In the genomic region with DNA sequence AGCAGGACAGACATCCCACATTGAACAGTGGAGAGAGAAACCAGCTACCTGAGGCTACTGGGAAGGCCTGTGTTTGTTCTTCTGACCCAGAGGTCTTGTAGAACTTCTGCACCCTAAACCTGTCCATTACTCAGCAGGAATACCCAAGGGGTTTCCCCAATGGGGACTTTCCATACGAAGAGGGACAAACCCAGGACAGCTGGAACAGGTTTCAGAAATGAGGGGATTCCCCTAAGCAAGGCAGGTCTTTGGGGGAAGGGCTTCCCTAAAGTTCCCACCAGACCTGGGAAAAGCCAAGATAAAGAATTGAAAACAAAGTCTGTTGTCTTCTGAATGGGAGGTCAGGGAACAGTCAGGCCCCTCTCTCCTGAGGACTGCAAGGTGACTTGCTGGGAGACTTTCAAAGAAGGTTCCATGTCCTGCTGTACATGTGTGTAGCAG, we compare ENCODE assay signal across 19 mouse cellular contexts. TPM values are rescaled to one million over a fixed set of nuclear protein-coding genes. Genes with fewer than 3 reads are reported as not detected.
A peak's percentile ranks its signal among the peaks of the same experiment; 100 is the strongest.
DNase-seq lines count a peak whose midpoint lies in the region; ATAC-seq lines count a peak whose summit lies in the region.
"Had no signal": no experiment of that assay in that cellular context is flagged by ENCODE, and none has a peak within 500 bp of the region (broad histone marks: within the 10 kb centered on the region; RNA-seq: fewer than 3 reads in every experiment).

No protein-coding gene starts in this region.

- DNase-seq in liver, embryonic 11.5 days (ENCODE audit: low spot score) = no peak
- peak; percentile 78 for DNase-seq in CD4-positive helper T cell, adult 2 months (ENCODE audit: low read depth, low spot score)
- peak; percentile 47 for DNase-seq in T-cell, adult 2 months (ENCODE audit: low spot score)
- DNase-seq in layer of hippocampus, adult 8-10 months (ENCODE audit: low spot score in 2 of 2) = no peak
- DNase-seq: cerebellum, adult 11-12 months; gastrocnemius, postnatal 25 days; lung, embryonic 14.5 days; right cerebral cortex, postnatal 14 days had no signal

- no peak for ATAC-seq in liver, embryonic 12.5 days
- ATAC-seq in liver, embryonic 11.5 days (replicated peaks; ENCODE audit: low FRiP score) = no peak
- no peak for ATAC-seq in forebrain, embryonic 16.5 days
- ATAC-seq: forebrain, embryonic 14.5 days; hindbrain, postnatal 0 days had no signal

- peaks cover 1% of the 10 kb centered on the region; the same call in 1 of the 2 replicates for H3K79me2 ChIP-seq in macrophage (ENCODE audit: inconsistent target)

- H3K4me3 ChIP-seq in liver, embryonic 12.5 days = no peak overlapping the region
- no peak overlapping the region for H3K4me3 ChIP-seq in liver, embryonic 11.5 days (ENCODE audit: low read depth, low read length)
- no peak overlapping the region for H3K4me3 ChIP-seq in macrophage (ENCODE audit: inconsistent target)
- H3K4me3 ChIP-seq in forebrain, embryonic 16.5 days (replicated peaks; ENCODE audit: low read length) = no peak overlapping the region
- H3K4me3 ChIP-seq: embryonic facial prominence, embryonic 15.5 days; limb, embryonic 10.5 days; midbrain, embryonic 12.5 days; myocyte; stomach, embryonic 15.5 days had no signal

- H3K4me2 ChIP-seq in liver, embryonic 12.5 days = no peak overlapping the region
- H3K4me2 ChIP-seq in liver, embryonic 11.5 days = no peak overlapping the region
- no peak overlapping the region for H3K4me2 ChIP-seq in forebrain, embryonic 16.5 days (ENCODE audit: low read length)
- H3K4me2 ChIP-seq: embryonic facial prominence, embryonic 15.5 days; lung, embryonic 14.5 days; midbrain, embryonic 12.5 days; stomach, embryonic 15.5 days had no signal

- peak overlapping the region; percentile 43; the same call in 1 of the 2 replicates for H3K27ac ChIP-seq in liver, embryonic 12.5 days
- no peak overlapping the region for H3K27ac ChIP-seq in liver, embryonic 11.5 days (ENCODE audit: low read depth, low read length)
- H3K27ac ChIP-seq in macrophage = peak overlapping the region; percentile 52
- no peak overlapping the region for H3K27ac ChIP-seq in forebrain, embryonic 16.5 days (ENCODE audit: low read length)
- H3K27ac ChIP-seq: embryonic facial prominence, embryonic 15.5 days; hindbrain, postnatal 0 days; limb, embryonic 10.5 days; midbrain, embryonic 12.5 days had no signal

- peaks cover 37% of the 10 kb centered on the region for H3K36me3 ChIP-seq in liver, embryonic 12.5 days
- H3K36me3 ChIP-seq in liver, embryonic 11.5 days (ENCODE audit: control insufficient read depth, insufficient read depth, low read length) = peaks cover 18% of the 10 kb centered on the region
- peaks cover 32% of the 10 kb centered on the region for H3K36me3 ChIP-seq in macrophage (ENCODE audit: inconsistent target)
- peaks cover 19% of the 10 kb centered on the region for H3K36me3 ChIP-seq in forebrain, embryonic 16.5 days (ENCODE audit: control insufficient read depth, insufficient read depth)

- WGBS in liver, embryonic 12.5 days (ENCODE audit: insufficient replicate concordance) = 64% methylated on average over 1 of the region's 1 CpGs
- WGBS in liver, embryonic 11.5 days = 46% methylated on average over 1 of the region's 1 CpGs
- WGBS in macrophage (ENCODE audit: missing documents) = 20% methylated on average over 1 of the region's 1 CpGs
- WGBS in forebrain, embryonic 16.5 days = 88% methylated on average over 1 of the region's 1 CpGs

- no peak overlapping the region for H3K9ac ChIP-seq in liver, embryonic 12.5 days
- H3K9ac ChIP-seq in liver, embryonic 11.5 days (ENCODE audit: low read depth, low read length) = no peak overlapping the region; the same call in 1 of the 2 replicates
- H3K9ac ChIP-seq in forebrain, embryonic 16.5 days (replicated peaks; ENCODE audit: low read depth, low read length) = no peak overlapping the region
- H3K9ac ChIP-seq: embryonic facial prominence, embryonic 15.5 days; lung, embryonic 14.5 days; midbrain, embryonic 12.5 days; stomach, embryonic 15.5 days had no signal

- H3K9me3 ChIP-seq in liver, embryonic 12.5 days (replicated peaks) = no peaks in the 10 kb centered on the region
- no peaks in the 10 kb centered on the region for H3K9me3 ChIP-seq in liver, embryonic 11.5 days (ENCODE audit: control insufficient read depth, low read length)
- H3K9me3 ChIP-seq in forebrain, embryonic 16.5 days (ENCODE audit: control insufficient read depth, low read length) = no peaks in the 10 kb centered on the region
- H3K9me3 ChIP-seq: embryonic facial prominence, embryonic 15.5 days; G1E; limb, embryonic 10.5 days; midbrain, embryonic 12.5 days; stomach, embryonic 15.5 days had no signal

- H3K4me1 ChIP-seq in liver, embryonic 12.5 days = peaks cover 28% of the 10 kb centered on the region
- H3K4me1 ChIP-seq in liver, embryonic 11.5 days (replicated peaks; ENCODE audit: control insufficient read depth, insufficient read depth, low read length) = peaks cover 5% of the 10 kb centered on the region; the same call in 1 of the 2 replicates
- peaks cover 3% of the 10 kb centered on the region; the same call in 1 of the 2 replicates for H3K4me1 ChIP-seq in forebrain, embryonic 16.5 days (replicated peaks; ENCODE audit: control insufficient read depth, insufficient read depth, low read length)
- H3K4me1 ChIP-seq: embryonic facial prominence, embryonic 15.5 days; stomach, embryonic 15.5 days had no signal

- no peaks in the 10 kb centered on the region for H3K27me3 ChIP-seq in liver, embryonic 12.5 days (replicated peaks)
- no peaks in the 10 kb centered on the region for H3K27me3 ChIP-seq in liver, embryonic 11.5 days (replicated peaks; ENCODE audit: control insufficient read depth, insufficient read depth, low read length)
- no peaks in the 10 kb centered on the region for H3K27me3 ChIP-seq in forebrain, embryonic 16.5 days (replicated peaks; ENCODE audit: control insufficient read depth, insufficient read depth, low read length)
- H3K27me3 ChIP-seq: embryonic facial prominence, embryonic 15.5 days; midbrain, embryonic 12.5 days; stomach, embryonic 15.5 days had no signal

RNA-seq across cellular contexts. Expression of a gene that starts 4.9 kb away (rescaled TPM):
- 8.5 and 10.4 TPM in 2 replicates for polyA plus RNA-seq in liver, embryonic 12.5 days (2016; fragmentation: Nextera tagmentation; extraction: Ambion mirVana)
- polyA plus RNA-seq in liver, embryonic 11.5 days (2014; fragmentation: Nextera tagmentation; extraction: Ambion mirVana) = 11.5 and 13.8 TPM in 2 replicates
- total RNA-seq in macrophage (2018; cell fraction: chromatin; rRNA removed) = 100 to 1,000 TPM; 145 to 475 (median 281) TPM
- total RNA-seq in macrophage (2018; cell fraction: cytosol; rRNA removed) = 100 to 1,000 TPM in 1 of 26 experiments, 10 to 100 TPM in 25; 31.2 to 105 (median 49.4) TPM
- total RNA-seq in macrophage (2018; cell fraction: nucleus; rRNA removed) = 100 to 1,000 TPM; 118 to 306 (median 168) TPM
- 22.8 to 47.7 TPM (median 23.6 TPM) in 3 replicates for polyA plus RNA-seq in macrophage (2018)
- total RNA-seq in layer of hippocampus, adult 8-10 months (2022) = 10 to 100 TPM; 17.1 to 20.7 (median 18.7) TPM
- polyA plus RNA-seq in forebrain, embryonic 16.5 days (2015; fragmentation: Nextera tagmentation; extraction: Ambion mirVana) = 10.4 and 13.7 TPM in 2 replicates

RNA-seq across cellular contexts. Expression of a gene that starts 13.8 kb away (rescaled TPM):
- polyA plus RNA-seq in liver, embryonic 12.5 days (2016; fragmentation: Nextera tagmentation; extraction: Ambion mirVana) = 221 and 228 TPM in 2 replicates
- polyA plus RNA-seq in liver, embryonic 11.5 days (2014; fragmentation: Nextera tagmentation; extraction: Ambion mirVana) = 334 and 347 TPM in 2 replicates
- 10 to 100 TPM; 40.1 to 93.8 (median 70.7) TPM for total RNA-seq in macrophage (2018; cell fraction: chromatin; rRNA removed)
- 100 to 1,000 TPM; 123 to 178 (median 150) TPM for total RNA-seq in macrophage (2018; cell fraction: cytosol; rRNA removed)
- total RNA-seq in macrophage (2018; cell fraction: nucleus; rRNA removed) = 10 to 100 TPM; 45.9 to 97.7 (median 66.8) TPM
- polyA plus RNA-seq in macrophage (2018) = 166 to 206 TPM (median 199 TPM) in 3 replicates
- total RNA-seq in layer of hippocampus, adult 8-10 months (2022) = 100 to 1,000 TPM; 116 to 151 (median 131) TPM
- 213 and 234 TPM in 2 replicates for polyA plus RNA-seq in forebrain, embryonic 16.5 days (2015; fragmentation: Nextera tagmentation; extraction: Ambion mirVana)

RNA-seq across cellular contexts. Expression of a gene that starts 29.6 kb away (rescaled TPM):
- polyA plus RNA-seq in liver, embryonic 12.5 days (2016; fragmentation: Nextera tagmentation; extraction: Ambion mirVana) = 2.6 and 2.9 TPM in 2 replicates
- polyA plus RNA-seq in liver, embryonic 11.5 days (2014; fragmentation: Nextera tagmentation; extraction: Ambion mirVana) = 5.3 and 5.4 TPM in 2 replicates
- 10 to 100 TPM in 21 of 26 experiments, 1 to 10 TPM in 5; 5.5 to 39.0 (median 18.5) TPM for total RNA-seq in macrophage (2018; cell fraction: chromatin; rRNA removed)
- total RNA-seq in macrophage (2018; cell fraction: cytosol; rRNA removed) = 1 to 10 TPM; 2.4 to 9.2 (median 7.3) TPM
- 10 to 100 TPM in 19 of 26 experiments, 1 to 10 TPM in 7; 4.9 to 34.1 (median 16.7) TPM for total RNA-seq in macrophage (2018; cell fraction: nucleus; rRNA removed)
- 6.5 to 7.1 TPM (median 6.8 TPM) in 3 replicates for polyA plus RNA-seq in macrophage (2018)
- 10 to 100 TPM; 86.6 to 99.1 (median 93.6) TPM for total RNA-seq in layer of hippocampus, adult 8-10 months (2022)
- polyA plus RNA-seq in forebrain, embryonic 16.5 days (2015; fragmentation: Nextera tagmentation; extraction: Ambion mirVana) = 24.9 and 32.0 TPM in 2 replicates

RNA-seq across cellular contexts. Expression of a gene that starts 44.2 kb away (rescaled TPM):
- polyA plus RNA-seq in liver, embryonic 12.5 days (2016; fragmentation: Nextera tagmentation; extraction: Ambion mirVana) = 39.8 and 43.8 TPM in 2 replicates
- polyA plus RNA-seq in liver, embryonic 11.5 days (2014; fragmentation: Nextera tagmentation; extraction: Ambion mirVana) = 89.8 and 94.0 TPM in 2 replicates
- 10 to 100 TPM; 23.7 to 63.5 (median 47.2) TPM for total RNA-seq in macrophage (2018; cell fraction: chromatin; rRNA removed)
- total RNA-seq in macrophage (2018; cell fraction: cytosol; rRNA removed) = 10 to 100 TPM; 31.9 to 51.1 (median 39.1) TPM
- total RNA-seq in macrophage (2018; cell fraction: nucleus; rRNA removed) = 10 to 100 TPM; 37.6 to 65.2 (median 48.8) TPM
- polyA plus RNA-seq in macrophage (2018) = 24.3 to 37.8 TPM (median 28.2 TPM) in 3 replicates
- total RNA-seq in layer of hippocampus, adult 8-10 months (2022) = 10 to 100 TPM; 26.7 to 35.4 (median 31.6) TPM
- 37.4 and 38.8 TPM in 2 replicates for polyA plus RNA-seq in forebrain, embryonic 16.5 days (2015; fragmentation: Nextera tagmentation; extraction: Ambion mirVana)

RNA-seq across cellular contexts. Expression of a gene that starts 44.2 kb away (rescaled TPM):
- polyA plus RNA-seq in liver, embryonic 12.5 days (2016; fragmentation: Nextera tagmentation; extraction: Ambion mirVana) = 1.2 and 2.1 TPM in 2 replicates
- polyA plus RNA-seq in liver, embryonic 11.5 days (2014; fragmentation: Nextera tagmentation; extraction: Ambion mirVana) = 4.2 and 4.3 TPM in 2 replicates
- 10 to 100 TPM in 9 of 26 experiments, 1 to 10 TPM in 17; 3.6 to 34.0 (median 7.0) TPM for total RNA-seq in macrophage (2018; cell fraction: chromatin; rRNA removed)
- 1 to 10 TPM in 18 of 26 experiments, under 1 TPM in 8; 0.53 to 2.4 (median 1.2) TPM for total RNA-seq in macrophage (2018; cell fraction: cytosol; rRNA removed)
- 1 to 10 TPM in 25 of 26 experiments, under 1 TPM in 1; 0.96 to 5.7 (median 2.7) TPM for total RNA-seq in macrophage (2018; cell fraction: nucleus; rRNA removed)
- 0.88 to 8.1 TPM (median 2.0 TPM) in 3 replicates for polyA plus RNA-seq in macrophage (2018)
- total RNA-seq in layer of hippocampus, adult 8-10 months (2022) = 1 to 10 TPM; 2.7 to 5.4 (median 4.0) TPM
- polyA plus RNA-seq in forebrain, embryonic 16.5 days (2015; fragmentation: Nextera tagmentation; extraction: Ambion mirVana) = 1.6 and 1.9 TPM in 2 replicates

Comparison
In these comparisons a context has a peak if more than half of its experiments do, and no peak if none do; other contexts are left out.
1. H3K27ac ChIP-seq: peak in liver, embryonic 12.5 days (single experiment) and macrophage (single experiment); none in liver, embryonic 11.5 days (single experiment) and forebrain, embryonic 16.5 days (single experiment).
2. DNase-seq: peak in CD4-positive helper T cell, adult 2 months (single experiment) and T-cell, adult 2 months (single experiment); none in liver, embryonic 11.5 days (single experiment) and layer of hippocampus, adult 8-10 months (0 of 2).